Mouse (Mus musculus) erythroblast, adult 5-6 weeks (primary cell): ENCODE results near the gene Creb5. TPM values are rescaled to one million over a fixed set of nuclear protein-coding genes. Genes with fewer than 3 reads are reported as not detected.

Experiments
- ATAC-seq: replicated peaks from 2 replicates; pipeline ENCODE4 v1.8.0; 2016; ENCODE audit warnings: moderate number of reproducible peaks, mild to moderate bottlenecking, moderate TSS enrichment, inconsistent platforms; ENCODE audit not compliant: poor library complexity, low FRiP score, severe bottlenecking
- total RNA-seq, 2 experiments: library from RNA; stranded (forward) in 1 of 2; stranded (reverse) in 1 of 2; fragments of 150-400 nt in 1 of 2; fragments of 200-764, 138-1000 nt in 1 of 2; gene quantifications; 2 replicates each; pipeline versions ENCODE4 v1.2.3 to v1.2.4; 2015 to 2017; ENCODE audit warnings: low replicate concordance in 2 of 2

Gene Creb5
- not detected in 2 replicates for total RNA-seq (2015; ENCODE audit: low replicate concordance)
- total RNA-seq (2017; ENCODE audit: low replicate concordance), result not detected in 2 replicates

DNA sequence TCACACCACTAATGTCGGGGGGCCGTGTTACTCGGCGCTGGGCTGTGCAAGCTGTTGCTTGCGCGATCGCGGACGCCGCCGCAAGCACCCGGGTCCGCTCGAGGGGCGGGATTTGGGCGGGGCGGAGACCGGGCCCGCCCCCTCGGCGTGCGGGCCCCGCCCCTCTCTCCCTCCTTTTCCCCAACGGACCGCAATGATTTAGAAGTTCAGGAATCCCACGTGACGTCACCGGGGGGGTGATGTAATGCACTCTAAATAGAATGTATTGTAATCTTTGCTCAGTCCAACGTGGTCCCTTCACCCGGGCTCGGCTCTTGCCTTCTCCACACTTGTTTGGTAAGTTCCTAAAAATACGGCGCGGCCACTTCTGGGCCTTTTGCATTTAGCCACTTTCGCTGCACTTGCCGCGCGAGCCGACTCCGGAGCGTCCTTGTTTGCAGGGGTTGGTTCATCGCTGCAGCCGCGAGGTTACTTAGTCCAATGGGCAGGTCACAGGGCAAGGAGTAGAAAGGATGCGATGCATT lies at the start of gene Creb5:
Creb5 (plus strand) TSS at position 233 of the 524 bp plus-strand sequence.
- ATAC-seq, result no peak

DNA sequence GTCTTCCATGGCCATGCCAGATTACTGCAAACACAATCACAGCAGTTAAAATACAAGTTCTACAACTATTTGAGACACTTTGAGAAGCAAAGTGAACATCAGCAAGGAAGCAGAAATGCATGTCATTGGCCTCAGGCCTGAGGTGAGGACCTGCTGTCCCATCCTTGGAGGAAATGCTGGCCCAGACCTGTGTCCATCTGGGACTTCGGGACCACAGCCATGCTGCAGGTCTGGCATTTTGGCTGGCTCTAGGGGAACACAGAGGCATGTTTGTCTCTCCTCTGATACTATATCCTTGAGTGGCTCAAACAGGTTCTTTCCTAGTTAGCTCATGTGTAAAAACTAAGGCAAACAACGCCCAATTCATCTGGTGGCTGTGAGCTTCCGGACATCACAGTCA lies 27.2 kb upstream of the Creb5 start:
- ATAC-seq, result no peak

DNA sequence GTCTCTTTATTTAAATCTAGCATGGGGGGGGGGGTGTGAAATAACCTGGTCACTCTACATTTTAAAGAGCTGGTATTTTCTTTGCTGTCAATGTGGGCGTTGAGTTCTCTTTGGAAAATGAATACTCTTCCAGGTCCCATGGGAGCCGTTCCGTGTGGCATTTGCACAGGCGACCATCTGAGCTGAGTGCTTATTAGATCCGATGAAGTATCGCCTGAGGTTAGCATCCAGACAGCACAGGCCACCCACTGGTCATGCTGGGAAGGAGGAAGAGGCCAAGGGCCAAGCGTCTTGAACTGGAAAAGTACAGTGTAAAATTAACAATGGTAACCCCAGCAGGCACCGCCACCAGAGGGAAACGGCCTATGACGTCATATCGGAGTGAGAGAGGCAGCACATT lies 24.7 kb upstream of the Creb5 start:
- ATAC-seq, result no peak

DNA sequence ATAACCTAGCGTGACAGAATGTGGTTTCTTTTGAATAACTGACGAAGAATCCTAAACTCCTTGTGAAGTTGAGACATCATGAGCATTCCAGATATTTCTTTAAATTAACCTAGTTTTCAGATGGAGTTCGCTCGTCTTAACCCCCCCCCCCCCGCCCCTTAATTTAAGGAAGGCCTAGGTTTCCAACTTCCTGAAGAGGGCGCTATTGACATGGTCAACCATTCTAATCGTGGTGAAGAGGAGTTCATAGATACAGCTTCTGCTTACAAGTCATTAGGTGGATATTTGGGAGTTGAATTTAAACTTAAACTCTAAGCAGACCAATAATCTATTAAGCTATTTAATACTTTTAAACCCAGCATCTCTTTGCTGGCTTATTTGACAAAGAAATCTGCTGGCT lies 20.0 kb upstream of the Creb5 start:
- no peak for ATAC-seq

DNA sequence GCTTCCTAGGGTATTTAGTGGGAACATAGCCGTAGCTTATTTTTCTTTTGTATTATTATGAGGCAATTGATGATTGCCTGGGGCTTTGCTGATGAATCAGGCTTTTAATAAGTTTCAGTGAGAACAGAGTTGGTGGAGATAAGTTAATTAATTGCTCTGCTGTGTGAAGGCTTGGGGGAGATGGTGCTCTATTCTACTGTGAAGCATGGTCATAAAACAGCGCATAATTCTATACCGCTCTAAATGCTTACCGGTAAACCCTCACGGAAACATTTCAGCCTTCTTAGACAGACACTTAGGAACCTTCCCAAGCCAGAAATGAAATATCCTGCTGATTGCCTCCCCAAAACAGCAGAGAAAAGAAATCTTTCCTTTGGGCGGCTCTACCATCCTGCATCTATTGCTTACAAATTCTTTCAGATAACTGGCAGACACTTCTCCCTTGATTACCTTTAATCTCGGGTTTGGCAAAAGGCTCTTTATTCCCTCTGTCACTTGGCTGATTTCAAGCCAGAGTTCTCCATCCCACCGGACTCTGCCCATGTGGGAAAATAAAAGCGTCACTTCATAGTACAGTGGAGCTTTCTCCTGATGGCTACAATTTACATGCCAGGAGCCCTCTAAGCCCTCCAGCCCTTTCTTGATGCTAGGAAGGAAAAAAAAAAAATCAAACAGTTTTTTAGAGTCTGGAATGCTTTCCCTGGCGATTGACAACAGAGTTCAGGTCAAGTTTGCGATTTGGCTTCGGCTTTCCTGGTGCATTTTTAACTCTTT lies 19.2 kb upstream of the Creb5 start:
- ATAC-seq, result no peak

DNA sequence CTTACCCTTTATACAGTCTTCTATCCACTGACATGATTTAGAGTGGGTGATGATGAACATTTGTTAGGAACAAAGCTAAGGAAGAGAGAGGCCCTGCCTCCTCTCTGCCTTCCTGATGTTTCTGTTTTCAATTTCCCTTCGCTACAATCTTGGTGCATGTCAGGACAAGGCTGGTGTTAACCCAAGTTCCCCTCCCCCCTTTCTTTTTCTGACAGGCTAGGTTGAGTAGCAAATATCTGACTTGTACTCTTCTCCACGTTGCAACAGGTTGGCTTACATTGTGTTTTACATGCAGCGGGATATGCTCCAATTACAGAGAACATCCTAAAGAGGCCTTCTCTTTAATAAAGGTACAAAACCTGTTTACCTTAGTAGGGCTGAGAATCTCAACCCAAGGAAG lies 15.9 kb upstream of the Creb5 start:
- no peak for ATAC-seq

DNA sequence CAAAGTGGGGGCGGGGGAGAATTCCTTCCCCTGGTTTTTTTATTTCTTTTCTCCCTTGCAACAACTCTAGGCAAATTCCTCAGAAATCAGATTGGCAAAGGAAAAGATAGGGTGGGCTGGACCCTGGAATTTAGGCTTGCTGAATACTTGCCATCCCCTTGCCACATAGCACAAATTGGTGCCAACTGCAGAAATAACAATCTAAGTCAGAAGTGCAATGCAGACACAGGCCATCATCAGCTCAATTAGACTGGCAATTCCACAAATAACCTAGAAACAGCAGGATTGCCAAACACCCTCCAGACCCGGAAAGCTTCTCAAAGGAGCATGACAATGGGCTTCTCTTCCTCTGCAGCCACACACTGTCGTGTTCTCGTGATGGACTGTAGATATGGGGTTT lies 15.4 kb upstream of the Creb5 start:
- no peak for ATAC-seq

DNA sequence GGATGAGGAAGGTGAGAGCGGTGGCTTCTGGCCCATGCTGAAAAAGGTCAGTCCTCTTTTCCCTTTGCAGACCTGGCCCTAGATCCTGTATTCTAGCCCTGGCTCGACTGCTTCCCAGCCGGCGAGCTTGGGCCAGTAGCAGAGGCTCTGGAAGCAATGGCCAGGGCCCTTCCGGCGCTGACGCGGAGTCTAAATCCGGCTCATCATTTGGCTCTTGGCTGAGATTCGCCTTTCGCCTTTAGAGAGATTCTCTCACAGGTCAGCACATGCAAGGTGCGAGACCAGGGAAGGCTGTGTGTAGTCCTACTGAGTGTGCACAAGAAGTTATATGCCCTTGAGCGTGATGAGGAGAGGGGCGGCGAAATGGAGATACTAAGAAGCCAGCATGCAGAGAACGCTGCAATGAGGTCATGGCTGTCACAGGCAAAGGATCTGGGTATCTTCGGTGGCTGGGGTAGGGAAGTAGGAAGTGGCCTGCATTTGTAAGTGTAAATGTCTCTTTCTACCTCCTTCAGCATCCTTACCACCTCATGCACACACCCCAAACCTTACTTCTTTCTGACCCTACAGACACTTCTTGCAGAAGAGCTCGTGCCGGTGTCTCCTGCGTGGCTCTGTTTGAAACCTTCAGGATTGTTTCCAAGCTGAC lies 557 bp upstream of the Creb5 start:
- no peak for ATAC-seq

DNA sequence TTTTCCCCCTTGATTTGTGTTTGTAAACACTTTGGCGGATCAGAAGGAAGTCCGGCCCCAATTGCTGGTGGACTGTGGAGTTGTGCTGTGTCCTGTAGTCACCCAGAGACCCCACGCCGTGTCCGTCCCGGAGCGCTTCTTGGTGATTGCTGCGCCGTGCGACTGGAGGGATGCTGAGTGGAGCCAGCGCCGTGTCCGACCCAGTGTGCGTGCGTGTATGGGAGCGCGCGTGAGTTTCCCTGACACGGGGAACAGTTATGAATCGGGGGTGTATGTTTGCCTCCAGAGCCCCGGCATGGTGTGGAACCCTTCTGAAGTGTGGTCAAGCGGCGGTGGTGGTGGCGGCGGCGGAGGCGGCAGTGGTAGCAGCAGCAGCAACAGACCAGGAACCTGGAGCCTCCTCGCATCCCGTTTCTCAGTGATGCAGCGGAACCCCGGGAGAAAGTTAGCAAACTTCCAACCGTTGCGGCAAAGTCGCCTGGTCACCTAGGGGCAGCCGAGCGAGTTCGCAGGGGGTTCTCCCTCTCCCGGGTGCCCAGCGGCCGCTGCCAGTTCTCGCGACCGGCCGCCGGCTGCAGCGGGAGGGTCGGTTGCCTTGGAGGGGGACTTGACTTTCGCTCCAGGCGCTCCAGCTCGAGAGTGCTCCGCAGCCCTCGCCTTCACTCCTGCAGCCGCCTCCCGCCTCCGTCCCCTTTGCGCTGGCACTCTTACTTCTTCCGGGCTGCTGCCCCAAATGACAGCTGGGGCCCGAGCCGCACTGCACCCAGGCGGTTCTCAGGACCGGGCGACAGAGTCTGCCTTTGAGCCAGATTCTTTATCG lies 702 bp downstream of the Creb5 start:
- ATAC-seq, result no peak

DNA sequence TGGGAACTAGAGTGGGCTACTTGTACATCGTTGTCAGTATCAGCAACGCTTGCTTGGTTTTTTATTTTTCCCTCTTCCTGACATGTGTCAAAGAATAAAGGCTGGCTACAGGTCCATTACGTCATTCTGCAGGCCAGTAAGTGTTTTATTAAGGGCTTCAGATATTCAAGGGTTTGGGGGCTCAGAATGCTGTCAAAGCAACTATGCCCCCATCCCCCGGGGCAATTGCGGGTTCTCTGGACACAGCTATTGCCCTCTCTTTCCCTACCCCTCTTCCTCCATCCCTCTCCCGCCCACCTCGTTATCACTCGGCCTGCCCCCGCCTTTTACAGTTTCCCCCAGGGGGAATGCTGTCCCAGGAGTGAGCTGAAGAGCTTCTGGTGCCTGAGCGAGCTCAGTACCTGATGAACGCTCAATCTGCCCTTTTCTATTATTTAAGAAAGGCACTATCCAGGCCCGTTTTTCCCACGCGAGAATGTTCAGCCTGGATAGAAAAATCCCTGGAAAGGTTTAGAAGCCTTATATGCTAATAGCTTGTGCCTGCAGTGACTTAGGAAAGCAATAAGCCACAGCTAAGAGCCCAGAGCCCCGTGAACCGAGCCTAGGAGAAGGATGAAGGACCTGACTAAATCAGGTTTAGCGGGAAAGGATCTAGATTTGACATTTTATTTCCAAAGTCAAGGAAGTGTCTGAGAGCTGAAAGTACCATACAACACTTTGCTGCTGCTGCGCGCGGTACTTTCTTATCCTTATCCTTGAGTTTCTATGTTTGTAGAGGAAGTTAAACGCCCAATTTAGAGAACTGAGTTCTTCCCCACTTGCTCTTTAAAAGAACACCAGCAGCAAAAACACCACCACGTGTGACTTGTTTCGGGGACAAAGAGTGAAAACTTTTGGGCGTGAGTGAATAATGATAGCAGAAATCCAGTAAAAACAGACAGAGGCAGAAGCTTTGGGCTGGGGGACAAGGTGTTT lies 1.8 kb downstream of the Creb5 start:
- no peak for ATAC-seq

DNA sequence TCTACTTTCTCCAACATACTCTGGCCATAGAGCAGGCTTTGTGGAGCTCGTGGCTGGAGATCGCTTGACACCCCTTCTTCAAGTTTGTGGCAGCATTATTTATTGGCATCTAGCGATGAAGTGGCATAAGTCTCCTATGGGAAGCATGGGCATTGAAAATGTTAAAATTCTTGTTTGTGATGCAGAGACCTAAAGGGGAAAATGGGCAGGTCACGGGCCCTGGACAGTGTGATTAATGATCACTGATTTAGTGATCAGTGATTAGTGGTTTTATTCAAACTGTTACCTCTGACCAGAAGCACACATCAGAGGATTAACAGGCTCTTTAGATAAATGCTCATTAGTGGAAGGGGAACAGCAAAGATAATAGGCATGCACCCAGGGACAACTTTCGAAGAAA lies 2.6 kb downstream of the Creb5 start:
- no peak for ATAC-seq

DNA sequence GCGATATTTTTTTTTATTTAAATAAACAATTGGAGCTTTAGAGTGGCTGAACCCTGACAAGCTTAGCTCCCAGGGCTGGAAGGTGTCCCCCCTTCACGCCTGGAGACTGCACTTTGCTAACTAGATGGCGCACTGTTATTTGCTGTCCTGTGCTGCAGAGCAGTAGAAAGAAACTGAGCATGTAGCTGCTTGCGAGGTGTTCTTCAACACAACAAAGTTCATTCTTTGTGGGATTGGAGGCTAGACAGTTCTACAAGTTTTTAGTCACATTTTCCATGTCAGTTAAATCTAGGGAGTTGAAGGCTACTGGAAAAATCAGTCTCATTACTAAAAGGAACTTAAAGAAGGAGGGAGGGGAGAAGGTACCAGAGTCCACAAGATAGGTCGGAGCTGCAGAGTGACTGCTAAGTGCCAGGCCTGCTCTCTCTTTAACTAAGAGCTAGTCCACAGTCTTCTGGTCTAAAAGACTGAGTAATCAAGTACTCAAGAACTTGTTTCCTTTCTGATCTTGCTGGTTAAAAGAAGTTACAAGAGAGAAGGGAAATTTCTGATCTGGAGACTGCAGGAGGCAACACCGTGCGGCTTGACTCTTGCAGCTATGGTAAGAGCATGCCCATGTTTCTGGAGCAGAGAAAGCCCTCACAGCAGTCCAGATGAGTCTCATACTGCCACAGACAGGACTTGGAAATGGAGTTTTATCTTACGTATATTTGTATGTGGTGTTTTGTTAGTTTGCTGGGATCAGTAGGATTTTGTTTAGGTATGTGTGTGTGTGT lies 3.3 kb downstream of the Creb5 start:
- ATAC-seq, result no peak

DNA sequence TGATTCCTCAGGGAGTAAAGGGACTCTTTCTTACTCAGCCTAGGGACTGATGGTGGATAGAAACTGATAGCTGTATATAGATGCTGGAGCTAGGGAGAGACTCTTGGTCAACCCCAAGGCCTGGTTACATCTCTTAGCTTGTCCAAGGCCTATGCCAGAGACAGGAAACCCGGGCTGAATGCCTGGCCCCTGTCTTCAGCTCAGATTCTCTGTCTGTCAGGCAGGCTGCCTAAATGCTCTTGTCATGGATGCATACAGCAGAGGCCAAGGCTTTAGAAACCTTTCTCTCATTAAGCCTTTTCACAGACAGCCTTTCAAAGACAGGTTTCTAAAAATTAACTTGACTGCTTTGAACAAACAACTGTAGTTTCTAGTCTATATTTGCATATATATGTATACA lies 5.9 kb downstream of the Creb5 start:
- ATAC-seq, result no peak

DNA sequence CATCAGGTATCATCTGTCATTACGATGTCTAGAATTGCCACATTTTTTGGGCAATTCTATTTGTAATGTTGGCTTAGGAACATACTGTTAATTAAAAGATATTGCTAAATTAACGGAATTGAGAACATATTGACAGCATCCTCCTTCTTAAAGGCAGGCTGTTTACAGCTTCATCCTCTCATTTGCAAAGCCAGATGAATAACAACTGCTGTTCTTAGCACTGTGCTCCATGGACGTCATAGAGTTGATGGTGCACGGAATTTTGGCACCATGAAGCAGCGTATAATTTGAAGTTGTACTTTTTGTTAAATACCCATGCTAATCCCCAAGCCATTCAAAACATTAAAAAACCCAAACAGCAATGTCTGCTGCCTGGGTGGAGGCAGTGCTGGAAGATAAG lies 10.8 kb downstream of the Creb5 start:
- no peak for ATAC-seq

DNA sequence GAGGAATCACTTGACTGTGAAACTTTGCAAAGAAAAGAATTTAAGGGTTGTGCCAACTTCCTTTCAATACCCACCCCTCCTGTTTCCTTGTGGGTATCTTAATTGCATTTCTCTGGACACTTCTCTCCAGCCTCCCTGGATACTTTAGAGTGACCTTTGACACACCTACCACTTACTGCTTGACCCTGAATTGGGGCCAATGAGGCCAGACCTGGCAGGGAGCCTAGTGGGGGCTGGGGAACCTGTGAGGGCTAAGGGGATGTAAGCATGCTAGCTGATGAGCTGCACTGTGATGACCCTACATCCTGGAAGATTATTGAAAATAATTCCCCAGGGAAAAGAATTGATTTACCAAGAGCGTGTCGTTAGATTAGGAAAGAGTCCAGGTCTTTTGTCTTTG lies 17.1 kb downstream of the Creb5 start:
- no peak for ATAC-seq

DNA sequence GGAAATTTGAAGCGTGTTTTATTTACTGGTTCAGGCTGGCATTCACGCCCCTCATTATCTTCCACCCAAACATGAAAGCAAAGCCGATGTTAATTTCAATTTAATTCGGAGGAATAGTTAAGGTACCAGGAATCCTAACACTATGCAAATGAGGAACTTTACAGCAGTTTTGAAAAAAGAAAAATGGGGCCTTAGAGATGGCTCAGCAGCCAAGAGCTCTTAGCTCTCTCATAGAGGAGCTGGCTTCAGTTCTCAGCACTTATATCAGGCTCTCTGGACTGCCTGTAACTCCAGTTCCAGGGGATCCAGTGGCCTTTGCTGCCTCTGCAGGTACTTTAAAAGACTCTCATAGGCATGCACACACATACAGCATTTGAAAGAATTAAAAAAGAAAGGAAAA lies 19.1 kb downstream of the Creb5 start:
- no peak for ATAC-seq

DNA sequence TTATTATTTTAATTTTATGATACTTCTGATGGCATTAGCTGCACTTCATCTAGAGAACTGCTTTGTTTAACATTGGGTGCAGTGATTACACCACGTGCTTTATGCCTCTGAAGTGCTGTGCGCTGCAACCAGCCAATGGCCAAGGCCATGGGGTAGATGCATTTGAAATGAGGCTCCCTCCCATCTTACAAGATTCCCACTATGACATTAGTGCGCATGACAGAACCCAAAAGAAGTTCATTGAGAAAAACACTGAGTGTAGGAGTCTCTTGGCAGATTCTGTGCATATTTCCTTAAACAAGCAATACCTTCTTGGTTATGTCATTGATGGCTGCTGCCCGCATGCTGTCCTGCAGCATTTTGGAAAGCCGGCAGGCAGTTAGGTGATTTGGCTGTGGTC lies 19.6 kb downstream of the Creb5 start:
- no peak for ATAC-seq

DNA sequence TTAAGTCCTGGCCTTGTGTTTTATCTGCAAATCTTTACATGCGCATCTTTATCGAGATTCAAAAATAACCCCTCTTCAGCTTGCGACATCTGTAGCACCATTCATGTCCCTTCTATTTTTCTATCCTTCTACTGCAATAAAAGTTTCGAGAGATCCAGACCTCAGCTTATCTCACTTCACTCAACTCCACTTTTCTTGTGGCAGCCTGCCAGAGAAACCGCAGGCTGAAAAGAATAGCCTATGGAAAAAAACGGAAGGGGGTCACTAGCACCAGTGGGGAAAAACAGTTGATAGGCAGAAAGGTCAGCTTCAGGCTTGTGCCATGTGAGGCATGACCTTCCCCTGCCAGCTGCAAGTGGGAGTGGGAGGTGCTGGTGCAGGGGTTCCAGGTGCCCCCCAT lies 21.6 kb downstream of the Creb5 start:
- no peak for ATAC-seq

DNA sequence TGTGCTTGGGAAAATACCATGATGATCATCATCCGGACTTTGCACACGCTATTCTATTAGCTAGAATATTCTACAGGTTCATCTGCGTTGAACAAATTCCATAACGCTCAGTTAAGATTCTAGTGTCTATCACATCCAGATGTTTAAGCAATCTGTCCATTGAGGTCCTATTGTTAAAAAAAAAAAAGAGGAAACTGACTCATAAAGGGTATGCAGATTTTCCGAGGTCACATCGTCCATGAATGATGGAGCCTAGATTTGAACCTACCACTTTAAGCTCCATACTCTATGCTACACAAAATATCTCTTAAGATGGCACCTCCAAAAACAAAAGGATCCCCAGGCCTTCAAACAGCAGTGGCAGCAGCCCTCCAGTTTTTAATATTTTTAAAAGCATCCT lies 26.5 kb downstream of the Creb5 start:
- no peak for ATAC-seq
